Mouse (Mus musculus) ES-CJ7 (cell line): Measurements from ENCODE around the gene Fam222b.
"Not testable (repeated sequence)": the region's sequence is repeated elsewhere in the genome, so short reads cannot be mapped to it uniquely, and the experiment has no call there.

Experiments
- DNase-seq: peaks from one replicate; pipeline ENCODE4 v3.0.0; 2011; ENCODE audit warnings: low read depth, low spot score

Gene Fam222b

DNA sequence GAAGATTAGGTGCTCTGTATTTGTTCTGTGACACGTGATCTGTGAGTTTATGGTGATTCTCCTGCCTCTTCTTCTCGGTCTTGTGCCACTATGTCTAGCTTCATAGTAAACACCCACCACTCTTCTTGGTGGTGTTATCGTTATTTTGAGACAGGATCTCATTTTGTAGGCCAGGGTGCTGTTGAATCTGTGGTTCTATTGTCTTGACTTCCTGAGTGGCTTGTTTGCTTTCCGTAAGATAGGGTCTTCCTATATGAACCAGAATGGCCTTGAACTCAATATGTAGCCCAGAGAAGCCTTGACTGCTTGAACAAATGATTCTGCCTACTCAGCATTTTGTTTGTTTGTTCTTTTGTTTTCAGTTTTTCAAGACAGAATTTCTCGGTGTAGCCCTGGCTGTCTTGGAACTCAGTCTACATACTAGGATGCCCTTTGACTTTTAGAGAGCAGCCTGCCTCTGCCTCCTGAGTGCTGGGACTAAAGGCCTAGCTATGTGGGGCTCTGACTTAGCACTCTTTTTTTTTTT lies 6.6 kb upstream of the Fam222b start:
- no peak for DNase-seq

DNA sequence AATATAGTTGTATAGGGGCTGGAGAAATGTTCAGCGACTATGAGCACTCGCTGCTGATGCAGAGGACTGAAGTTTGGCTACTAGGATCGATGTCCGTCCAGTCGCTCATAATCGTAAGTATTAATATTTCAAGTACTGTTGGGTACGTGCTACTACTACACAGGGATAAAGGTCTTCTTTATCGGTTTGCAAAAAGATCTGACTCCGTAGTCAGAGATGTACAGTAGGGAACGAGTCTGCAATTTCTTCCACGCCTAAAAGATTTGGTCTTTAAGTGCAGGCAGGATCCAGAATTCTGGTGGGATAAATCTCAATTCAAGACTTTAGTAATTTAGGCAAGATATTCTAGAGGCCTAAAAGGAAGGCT lies 340 bp upstream of the Fam222b start:
- no peak for DNase-seq

DNA sequence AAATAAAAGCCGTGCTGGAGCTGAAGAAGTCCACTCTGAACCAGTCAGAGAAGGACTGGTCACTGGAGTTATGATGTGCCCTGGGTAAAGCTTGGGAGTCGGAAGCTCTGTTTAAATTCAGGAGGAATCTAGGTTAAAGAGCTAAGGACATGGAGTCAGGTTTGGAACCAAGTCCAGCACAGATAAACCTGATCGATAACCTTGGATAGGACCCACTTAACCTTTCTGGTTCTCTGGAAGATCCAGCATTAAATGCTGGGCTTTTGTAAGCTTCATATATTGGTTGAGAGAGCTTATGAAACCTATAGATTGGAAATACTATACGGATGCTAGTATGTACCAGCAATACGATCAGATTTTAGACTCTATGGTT lies 670 bp downstream of the Fam222b start:
- no peak for DNase-seq

DNA sequence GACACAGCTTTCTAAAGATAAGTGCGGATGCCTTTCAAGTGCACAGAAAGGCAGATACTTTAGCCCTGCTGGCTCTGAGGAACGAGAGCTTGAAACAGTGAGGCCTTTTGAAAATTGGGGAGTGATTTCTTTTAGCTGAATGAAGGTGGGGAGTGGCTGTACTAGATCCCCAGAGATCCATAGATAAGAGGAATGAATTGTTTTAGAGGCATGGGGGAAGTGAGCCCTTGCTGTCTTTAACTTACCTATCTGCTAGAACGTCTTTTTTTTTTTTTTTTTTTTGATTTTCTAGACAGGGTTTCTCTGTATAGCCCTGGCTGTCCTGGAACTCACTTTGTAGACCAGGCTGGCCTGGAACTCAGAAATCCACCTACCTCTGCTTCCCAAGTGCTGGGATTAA lies 2.6 kb downstream of the Fam222b start:
- no peak for DNase-seq

DNA sequence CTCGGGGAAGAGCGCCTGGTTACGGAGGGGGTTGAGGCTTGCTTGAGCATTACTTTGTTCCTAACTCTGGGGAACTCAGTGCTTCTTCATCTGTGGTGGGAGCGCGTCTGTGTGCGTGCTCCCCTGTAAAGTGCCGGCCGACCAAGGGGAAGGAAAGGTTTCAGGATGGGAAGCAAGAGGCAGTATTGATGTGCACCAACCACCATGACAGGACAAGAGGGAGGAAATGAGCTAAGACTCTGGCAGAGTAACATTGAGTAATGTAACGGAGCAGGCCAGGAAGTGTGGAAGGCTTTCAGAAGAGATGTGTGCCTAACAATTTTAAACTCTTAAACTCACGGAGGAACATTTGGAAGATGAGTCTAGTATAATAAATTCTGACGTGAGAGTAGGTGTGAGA lies 6.3 kb downstream of the Fam222b start:
- no peak for DNase-seq

DNA sequence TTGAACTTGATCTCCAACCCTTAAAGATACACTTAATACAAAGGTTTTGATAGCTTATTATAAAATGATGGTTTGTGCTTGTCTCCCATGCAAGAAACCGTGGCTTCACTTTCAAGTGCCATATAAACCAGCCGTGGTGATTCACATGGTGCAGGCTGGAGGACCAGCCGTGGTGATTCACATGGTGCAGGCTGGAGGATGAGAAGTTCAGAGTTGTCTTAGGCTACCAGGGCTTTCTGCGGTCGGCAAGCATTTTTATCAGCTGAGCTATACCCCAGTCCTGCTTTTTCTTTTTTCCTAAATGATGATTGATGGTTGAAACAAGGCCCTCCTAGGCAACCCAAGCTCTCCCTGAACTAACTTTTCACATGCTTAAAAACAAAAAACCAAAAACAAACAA lies 7.7 kb downstream of the Fam222b start:
- no peak for DNase-seq

DNA sequence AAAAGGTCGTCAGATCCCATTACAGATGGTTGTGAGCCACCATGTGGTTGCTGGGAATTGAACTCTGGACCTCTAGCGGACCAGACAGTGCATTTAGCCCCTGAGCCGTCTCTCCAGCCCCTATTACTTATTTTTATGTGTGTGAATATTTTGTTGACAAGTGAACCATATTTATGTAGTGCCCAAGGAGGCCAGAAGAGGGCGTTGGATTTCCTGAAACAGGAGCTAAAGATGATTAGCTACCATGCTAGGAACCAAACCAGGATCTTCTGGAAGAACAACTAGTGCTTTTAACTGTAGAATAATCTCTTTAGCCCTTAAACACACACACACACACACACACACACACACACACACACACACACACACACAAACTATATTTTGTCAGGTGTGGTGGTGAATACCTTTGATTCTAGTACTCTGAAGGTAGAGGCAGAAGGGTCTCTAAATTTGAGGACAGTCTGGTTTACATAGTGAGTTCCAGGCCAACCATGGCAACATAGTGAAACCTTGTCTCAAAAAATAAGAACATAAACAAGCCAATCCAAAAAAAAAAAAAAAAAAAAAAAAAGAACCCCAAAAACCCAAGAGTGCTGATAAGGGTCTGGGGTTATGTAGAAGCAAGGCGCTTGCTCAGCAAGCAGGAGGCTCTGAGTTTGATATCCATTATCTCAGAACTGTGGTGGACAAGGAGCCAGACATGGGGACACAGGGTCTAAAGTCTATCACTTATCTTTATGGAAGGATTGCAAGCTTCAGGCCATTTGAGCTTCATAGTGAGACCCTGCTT lies 8.7 kb downstream of the Fam222b start:
- DNase-seq: peak; percentile 48

DNA sequence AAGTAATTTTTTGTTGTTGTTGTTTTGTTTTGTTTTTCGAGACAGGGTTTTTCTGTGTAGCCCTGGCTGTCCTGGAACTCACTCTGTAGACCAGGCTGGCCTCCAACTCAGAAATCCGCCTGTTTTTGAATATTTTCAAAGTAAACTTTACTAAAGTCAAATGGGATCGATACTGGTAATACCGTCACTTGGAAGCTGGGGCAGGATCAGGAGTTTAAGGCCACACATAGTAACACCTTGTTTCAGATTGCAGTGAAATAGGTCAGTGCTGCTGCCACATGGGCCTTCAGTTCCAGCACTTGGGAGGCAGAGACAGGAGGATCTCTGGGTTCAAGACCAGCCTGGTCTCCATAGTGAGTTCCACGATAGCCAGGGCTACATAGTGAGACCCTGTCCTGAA lies 10.0 kb downstream of the Fam222b start:
- DNase-seq: no peak

DNA sequence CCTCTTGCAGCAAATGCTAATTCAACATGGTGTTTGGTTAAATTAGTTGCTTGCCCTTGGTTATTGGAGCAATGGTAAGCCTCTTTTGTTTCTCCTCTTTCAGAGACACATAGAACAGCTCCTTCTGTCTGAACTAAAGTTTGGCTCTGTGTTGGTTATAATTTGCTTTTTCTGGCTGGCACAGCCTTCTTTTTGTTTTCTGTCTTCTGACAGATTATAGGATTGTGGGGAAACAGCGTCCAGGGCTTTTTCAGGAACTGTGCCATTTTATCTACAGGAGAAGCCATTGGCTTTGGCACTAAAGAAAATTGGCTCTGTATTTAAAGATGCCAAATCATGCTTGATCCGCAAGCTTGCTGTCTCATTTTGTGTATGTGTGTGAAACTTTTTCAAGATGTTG lies 19.2 kb downstream of the Fam222b start:
- no peak for DNase-seq

DNA sequence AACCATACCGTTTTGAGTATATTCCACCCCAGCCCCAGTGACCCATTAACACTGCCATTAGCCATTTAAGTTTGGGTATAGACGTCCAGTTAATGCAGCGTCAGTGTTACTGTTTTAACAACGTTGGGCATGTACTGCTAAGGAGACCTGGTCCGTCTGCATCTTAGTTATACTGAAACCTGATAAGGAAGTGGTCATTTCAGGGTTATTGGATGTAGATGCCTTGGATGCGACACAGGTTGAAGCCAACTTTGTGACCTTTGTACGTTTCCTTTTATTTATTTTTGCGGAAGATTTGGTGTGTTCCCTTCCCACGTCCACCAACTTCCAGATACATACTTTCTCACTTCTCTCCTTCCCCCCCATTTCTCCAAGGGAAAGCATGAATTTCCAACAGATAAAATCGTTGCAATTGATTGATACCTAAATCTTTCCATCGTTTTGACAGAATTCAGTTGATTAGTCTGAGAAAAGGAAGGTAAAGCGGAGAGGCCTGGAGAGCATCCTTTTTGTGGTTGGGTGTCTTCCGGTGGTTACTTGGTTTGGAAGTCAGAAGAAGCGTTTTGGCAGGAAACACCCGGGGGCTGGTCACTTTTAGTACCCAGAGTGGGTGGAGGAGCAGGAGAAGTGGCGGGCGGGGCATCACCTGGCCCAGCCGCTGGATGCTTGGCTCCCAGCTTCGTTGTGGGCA lies 20.4 kb downstream of the Fam222b start:
- DNase-seq: no peak

DNA sequence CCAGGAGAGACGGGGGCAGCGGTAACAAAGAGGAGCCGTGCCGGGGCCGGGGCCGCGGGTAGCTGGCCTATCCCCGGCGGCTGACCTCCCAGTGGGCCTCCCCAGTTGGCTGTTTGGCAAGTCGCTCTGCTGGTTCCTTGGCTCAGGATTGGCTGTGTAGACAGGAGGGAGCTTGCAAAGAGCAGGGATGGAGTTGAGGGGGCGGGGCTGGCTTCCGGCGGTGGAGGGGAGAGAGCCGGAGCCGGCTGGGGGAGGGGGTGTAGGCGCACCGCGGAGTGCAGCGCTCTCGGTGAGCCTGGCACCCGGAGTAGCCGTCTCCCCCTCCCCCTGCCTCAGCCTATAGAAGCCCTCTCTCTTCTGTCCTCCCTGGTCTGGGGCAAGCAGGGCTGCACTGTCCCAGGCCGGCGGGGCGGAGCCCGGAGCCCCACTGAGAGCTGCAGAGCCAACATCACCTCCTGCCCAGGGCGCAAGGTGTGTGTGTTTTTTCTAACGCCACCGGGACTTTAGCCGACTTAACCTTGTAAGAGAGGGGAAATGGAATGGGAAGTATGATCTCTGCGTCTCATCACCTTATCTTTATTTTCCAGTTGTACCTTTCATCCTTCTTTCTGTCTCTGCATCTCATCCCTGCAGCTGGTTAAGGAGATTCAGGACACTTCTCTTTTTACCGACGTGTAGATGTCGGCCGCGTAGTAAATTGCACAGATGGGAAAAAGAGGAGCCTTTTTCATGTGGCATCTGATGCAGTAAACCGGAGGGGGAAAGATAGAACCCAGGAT lies 21.1 kb downstream of the Fam222b start:
- DNase-seq: peak; percentile 97

DNA sequence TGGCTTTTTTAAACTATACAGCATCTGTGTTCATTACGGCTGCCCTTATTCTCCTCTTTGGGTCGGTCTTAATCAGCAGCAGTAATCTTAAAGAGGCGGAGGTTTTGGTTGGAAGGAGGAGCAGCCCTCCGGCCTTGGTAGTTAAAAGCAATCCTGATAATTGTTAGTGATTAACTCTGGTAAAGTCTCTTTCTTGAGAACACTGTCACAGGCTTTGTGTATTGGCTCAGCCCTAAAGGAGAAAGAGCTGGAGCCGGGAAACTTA lies 21.6 kb downstream of the Fam222b start:
- no peak for DNase-seq

DNA sequence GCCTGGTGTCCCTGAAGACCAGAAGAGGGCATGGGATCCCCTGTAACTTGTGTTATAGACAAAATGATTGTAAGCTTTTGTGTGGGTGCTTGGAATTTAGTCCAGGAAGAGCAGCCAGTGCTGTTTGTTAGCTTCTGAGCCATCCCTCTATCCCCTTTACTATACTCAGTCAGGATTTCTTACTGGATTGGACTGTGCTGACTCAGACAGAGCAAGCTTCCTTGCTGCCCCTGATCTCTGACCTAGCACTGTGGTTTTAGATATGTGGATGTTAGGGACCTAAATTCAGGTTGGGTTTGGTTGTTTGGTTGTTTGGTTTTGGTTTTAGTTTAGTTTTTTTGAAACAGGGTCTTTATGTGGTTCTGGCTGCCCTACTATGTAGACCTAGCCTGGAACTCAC lies 24.0 kb downstream of the Fam222b start:
- no peak for DNase-seq

DNA sequence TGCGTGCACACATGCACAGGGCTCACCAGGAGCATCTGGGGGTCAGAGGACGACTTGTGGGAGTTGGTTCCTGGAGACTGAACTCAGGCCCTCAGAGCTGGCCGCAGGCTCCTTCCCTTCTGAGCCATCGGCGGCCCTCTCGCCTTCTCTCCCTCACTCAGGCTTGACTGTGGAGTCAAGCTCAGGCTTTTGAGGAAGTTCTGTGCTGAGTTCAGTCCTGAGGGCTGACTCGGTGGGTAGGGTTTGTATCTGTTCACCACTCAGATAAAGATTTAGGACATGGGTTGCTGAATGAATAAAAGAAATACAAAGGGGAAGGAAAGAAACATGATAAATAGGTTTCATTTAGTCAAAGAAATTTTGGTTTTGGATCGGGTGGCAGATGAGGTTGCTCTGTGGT lies 25.4 kb downstream of the Fam222b start:
- no peak for DNase-seq

DNA sequence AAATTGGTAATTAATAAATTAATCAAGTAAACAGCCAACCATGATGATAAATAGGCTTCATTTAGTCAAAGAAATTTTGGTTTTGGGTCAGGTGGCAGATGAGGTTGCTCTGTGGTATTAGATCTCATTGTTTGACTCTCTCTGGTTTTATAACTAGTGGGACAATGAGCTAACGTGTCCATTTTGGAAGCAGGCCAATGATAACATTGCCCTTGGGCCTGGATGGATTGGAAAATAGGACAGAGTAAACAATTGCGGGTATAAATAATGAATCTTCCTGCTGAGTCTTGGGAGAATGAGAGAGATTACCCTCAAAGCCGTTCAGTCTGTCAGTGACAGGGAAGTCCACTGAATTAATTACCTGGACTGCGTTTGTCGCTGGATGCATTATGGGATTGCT lies 26.7 kb downstream of the Fam222b start:
- DNase-seq: no peak

DNA sequence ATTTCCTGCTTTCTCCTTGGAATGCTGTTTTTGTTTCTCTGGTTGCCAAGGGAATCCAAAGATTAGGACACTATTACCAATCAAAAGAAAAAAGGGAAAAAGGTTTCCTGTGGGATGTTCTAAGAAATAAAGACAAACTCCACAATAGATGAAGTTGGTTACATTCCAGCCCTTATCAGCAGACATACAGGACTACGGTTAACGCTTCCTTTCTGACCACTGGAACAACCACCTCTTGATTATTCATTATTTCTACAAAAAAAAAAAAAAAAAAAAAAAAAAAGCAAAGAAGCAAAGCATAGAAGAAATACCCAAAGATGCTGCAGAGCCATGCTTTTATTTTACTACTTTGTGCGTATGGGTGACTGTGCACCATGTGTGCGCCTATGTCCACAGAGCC lies 28.4 kb downstream of the Fam222b start:
- no peak for DNase-seq

DNA sequence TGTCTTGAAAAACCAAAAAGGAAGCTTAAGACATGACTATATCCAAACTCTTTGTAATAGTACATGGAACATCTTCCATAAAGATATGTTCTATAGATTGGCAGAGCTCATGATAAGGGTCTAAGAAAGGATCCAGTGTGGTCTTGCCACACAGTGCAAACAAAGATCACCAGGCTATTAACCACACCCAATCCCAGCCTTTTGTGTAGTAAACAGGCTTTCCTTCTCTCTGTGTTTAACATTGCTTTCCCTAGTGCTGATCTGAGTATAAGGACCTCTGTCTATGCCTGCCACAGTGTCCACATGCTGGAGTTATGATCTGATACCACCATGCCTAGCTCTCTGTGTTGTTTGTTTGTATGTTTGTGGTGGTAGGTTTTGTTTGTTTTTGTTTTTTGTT lies 29.3 kb downstream of the Fam222b start:
- DNase-seq: peak; percentile 38

DNA sequence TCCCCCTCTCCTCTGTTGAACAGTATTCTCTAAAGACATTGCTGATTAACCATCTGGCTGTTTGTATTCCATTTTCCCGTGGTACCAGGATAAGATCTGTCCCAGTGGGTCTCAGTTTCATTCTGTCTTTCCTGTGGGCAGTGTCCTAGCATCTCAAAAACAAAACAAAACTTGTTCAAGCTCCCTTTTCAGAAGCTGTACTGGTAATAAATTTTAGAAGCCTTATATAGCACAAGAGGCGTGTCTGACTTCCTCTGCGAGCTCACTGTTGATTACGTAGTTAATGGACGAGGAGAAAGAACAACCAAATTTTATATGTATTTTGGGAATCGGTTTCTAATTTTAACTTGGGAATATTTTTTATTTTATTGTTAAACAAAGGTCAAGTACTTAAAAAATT lies 31.2 kb downstream of the Fam222b start:
- no peak for DNase-seq

DNA sequence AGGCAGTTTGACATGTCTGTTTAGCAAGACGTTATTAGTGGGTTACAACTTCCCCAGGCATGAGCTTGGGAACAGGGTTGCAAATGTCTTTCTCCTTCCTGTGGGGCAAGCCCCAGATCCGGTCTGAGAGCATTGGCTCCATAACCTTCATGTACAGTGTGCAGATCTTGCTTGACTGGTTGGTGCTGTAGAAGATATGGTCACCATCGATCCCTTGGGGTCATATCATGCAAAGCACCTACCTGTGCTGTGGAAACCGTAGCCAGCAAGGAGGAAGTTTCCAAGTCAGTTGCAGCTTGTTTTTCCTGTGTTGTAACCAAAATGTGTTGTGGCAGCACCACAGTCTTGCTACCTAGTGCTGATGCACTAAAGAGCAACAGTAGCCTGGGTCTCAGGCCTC lies 32.3 kb downstream of the Fam222b start:
- no peak for DNase-seq

DNA sequence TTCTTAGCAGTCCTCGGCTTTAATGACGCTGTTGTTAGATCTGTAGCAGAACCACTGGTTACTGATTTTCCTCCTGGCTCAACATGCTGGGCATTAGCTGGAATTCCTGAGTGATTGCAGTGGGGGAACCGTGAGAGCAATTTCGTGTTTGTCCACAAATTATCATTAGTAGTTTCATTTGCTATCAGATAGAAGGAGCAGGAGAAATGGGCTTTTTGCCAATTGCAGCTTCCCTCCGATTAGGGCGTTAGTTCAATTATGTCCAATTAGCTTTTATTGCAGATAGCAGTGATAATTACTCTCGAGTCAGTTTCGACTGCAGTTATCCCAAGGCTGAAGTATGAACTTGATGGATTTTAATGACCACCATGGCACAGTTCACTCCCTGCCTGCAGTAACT lies 35.0 kb downstream of the Fam222b start:
- no peak for DNase-seq

DNA sequence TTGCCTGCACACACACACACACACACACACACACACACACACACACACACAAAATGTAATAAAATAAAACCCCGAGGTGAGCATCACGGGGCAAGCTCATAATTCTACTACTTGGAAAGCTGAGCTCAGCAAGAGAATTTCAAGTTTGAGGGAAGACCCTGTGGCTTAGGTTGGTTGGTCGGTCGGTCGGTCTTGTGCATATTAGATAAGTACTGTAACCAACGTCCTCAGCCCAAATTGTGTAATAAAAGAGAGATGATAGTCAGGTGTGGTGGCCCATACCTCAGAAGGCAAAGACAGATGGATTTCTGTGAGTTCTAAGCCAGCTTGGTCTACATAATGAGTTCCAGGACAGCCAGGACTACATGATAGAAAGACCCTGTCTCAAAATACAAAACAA lies 39.5 kb downstream of the Fam222b start:
- DNase-seq: no peak

DNA sequence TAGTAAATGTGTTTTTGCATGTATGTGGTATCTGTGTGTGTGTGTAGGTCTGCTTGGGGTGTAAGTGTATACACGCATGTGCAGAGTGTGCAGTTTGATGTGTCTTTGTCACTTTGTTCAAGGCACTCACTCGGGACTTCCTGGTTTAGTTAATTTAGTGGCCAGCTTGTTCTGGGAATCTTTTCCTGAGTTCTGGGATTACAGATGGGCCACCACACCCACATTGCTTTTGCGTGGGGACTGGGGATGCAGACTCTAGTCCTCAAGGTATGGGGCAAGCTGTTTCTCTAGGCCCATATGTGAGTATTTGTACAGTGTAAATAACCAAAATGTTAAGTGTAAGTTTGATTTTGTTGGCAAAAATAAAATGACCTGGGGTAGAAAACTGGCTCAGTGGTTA lies 39.9 kb downstream of the Fam222b start:
- no peak for DNase-seq

DNA sequence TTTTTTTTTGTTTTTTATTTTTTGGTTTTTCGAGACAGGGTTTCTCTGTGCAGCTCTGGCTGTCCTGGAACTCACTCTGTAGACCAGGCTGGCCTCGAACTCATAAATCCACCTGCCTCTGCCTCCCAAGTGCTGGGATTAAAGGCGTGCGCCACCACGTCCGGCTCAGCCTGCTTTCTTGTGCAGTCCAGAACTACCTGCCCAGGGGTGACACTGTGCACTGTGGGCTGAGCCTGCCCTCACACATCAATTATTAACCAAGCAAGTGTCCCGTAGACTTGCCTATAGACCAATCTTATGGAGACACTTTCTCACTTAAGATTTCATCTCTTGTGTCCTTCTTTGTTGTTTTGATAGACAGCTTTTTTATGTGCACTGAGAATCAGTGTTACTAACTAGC lies 40.9 kb downstream of the Fam222b start:
- DNase-seq: not testable (repeated sequence)
